Mouse (Mus musculus) testis, postnatal 10 days (tissue): ENCODE data around the gene Strip1.

Experiments
- DNase-seq: peaks from one replicate; pipeline ENCODE4 v3.0.0; 2021; ENCODE audit warnings: low spot score

The Strip1 gene

DNA sequence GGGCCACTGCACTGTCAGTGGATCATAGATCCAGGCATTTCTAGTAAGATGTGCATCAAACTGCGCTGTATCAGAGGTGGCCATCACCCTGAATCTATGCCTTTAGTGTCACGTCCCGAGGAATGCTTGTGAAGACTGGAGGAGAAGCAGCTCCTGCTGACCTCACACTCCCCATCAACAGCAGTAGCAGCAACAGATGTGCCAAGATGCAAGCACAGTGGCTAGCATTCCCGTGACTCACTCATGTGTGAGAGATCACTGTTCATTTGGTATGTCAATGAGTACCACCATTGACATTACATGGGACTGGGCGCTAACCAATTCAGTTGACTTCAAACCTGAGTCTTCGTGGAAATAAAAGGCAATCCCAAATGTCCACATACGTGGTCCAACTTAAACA is 3.9 kb downstream of the Strip1 start:
- no peak for DNase-seq

DNA sequence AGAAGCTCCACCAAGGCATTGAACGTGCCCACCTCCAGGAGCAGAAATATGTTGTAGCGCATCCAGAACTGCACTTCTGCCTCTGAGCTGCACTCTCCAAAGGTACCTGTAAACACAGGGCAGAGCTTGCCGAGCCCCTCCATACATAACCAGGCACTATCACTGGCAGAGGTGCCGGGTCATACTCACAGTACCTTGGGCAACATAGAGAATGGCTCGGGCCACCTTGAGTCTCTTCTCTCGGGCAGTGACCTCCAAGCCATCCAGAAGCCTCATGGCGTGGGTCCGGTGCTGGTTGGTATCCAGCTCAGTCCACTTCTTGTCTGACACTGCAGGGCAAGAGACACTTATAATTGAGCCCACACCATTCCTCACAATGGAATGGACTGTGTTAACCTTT is 4.7 kb downstream of the Strip1 start:
- peak; percentile 33 for DNase-seq

DNA sequence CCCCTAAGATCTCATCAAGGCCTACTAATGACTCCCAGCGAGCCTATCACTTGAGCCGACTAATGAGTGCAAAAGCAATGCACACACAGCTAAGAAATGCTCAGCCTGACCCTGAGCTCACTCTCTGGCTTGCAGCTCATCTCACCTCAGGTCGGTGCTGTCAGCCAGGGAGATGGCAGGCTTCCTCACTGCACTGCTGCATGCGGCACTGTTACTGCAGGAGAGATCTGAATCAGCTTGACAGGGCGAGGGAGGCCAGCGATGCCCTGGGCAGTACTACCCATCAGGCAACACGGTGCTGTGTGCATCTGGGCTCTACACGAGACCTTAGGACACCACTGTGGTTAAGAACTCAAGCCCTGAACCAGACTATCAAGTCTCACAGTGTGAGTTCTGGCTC is 6.0 kb downstream of the Strip1 start:
- DNase-seq, result peak; percentile 33

DNA sequence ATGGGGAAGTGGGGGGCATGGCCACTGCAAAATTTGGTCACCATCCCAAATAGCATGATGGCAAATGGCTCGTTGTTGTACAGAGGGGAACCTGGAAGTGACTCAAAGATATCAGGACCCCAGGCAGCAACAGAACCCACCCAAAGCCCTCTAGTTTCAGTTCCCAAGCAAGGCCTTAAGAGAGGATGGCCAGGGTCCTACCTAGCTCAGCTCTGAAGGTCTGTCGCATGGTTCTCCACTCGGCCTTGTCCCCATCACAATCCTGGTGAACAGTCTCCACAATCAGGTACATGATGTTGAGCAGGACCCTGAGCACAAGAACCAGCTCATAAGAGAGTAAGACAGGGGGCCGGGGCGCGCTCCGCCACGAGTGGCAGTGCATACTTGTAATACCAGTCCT is 7.1 kb downstream of the Strip1 start:
- peak; percentile 30 for DNase-seq

DNA sequence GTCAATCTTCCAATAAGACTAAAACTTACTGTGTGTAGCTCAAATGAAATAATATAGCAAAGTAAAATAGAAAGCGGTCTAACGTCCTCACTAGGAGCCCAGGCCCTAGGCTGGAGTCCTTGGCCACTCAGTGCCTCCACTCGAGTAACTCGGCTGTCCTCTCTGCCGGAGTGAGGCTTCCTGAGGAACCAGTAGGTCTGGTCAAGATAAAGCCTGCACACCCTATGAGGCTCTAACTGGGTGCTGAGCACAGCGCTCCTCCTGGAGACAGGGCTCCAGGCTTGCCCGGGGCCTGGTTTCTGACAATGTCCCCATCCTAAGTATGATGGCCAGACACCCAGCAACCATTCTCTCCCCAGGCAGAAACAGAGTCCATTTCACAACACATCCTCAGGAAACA is 9.0 kb downstream of the Strip1 start:
- peak; percentile 33 for DNase-seq

GRCm38 (mm10) chr3:107621286-107622075 is 10.0 kb downstream of the Strip1 start:
- peak; percentile 35 for DNase-seq

GRCm38 (mm10) chr3:107619911-107620310 is 11.6 kb downstream of the Strip1 start:
- DNase-seq, result peak; percentile 33

DNA sequence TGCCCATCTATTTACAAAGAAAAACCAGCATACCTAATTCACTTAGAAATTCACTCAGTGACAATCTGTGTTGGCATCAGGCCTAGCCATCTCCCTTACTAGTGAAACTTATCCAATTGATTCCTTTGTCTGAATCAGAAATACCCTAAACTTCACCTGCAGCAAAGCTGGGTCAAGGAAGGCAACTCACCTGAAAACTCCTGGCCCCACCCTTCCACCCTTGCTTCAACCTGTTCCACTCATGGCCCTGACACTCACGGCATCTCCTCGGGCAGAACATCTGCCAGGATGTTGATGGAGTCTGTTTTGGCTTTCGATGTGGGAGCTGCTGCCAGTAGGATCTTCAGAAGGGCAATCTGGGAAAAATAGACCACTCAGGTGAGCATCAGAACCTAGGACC is 13.7 kb downstream of the Strip1 start:
- DNase-seq, result peak; percentile 30

GRCm38 (mm10) chr3:107612902-107613525 is 18.5 kb downstream of the Strip1 start:
- peak; percentile 81 for DNase-seq

GRCm38 (mm10) chr3:107611394-107611793 is 20.1 kb downstream of the Strip1 start:
- no peak for DNase-seq

DNA sequence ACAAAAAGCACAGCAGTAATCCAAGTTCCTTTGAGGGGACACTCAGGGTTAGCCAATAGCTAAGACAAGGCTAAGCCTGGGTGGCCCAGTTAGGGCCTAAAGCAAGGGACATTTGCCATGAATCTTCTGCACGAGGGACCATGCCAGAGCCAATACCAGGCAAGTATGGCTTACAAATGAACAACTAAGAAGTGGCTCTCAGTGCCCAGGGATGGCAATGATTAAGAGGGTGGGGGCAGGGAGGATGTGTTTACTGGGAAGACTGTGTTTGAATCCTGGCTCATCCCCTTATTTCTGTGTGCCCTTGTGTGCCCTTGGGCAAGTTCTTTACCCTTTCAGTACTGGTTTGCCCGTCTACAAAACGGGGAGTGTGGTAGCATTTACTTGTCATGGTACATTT is 22.1 kb downstream of the Strip1 start:
- no peak for DNase-seq

DNA sequence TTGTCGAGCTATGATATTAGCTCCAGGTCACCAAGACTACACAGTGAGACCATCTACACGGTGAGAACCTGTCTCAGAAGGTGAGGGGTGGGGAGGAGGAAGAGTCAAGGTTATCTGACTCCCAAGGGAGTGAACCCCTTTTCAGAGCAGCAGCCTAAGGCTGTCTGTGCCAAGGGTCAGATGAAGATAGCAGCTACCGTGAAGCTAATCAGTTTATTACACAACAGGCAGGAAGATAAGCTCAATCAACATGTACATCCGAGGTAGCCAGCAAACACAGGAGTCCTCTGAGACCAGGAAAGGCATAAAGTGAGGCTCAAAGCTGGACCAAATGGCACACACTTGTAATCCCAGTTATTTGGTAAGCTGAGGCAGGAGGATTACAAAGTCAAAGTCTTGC is 22.7 kb downstream of the Strip1 start:
- no peak for DNase-seq

DNA sequence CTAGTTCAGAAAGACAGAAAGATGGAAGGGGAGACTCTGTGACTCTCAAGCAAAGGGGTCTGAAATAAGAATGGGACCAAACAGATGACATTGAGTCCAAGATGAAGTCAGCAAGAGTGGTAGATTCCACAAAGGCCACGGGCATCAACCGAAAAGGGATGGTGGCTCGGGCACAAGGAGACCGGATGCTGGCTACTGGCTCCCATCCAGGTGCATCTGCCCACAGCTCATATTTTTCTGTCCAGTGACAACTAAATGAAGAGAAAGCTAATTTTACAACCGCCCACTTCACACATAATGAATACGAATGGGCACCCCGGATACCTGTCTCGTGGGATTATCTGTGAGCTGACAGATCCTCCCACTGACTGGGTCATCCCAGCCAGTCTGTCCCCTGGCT is 24.3 kb downstream of the Strip1 start:
- DNase-seq, result no peak

DNA sequence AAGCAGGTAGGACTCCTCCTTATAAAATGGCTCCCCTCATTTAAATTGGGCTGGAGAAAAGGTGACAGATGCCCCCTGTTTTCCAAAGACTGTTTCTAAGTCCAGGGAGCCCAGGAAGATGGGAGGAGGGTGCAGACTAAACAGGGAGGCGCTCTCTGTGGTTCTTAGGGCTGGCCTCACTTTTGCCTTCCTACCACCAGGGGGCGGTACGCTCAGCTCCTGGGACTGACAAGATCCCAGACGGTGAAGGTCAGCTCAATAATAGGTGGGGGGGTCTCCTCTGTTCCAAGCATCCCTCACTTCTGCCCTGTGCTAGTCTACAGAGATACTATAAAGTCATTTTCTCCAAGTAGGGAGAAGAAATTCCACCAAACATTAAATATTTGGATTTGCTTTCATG is 26.2 kb downstream of the Strip1 start:
- DNase-seq, result peak; percentile 84

DNA sequence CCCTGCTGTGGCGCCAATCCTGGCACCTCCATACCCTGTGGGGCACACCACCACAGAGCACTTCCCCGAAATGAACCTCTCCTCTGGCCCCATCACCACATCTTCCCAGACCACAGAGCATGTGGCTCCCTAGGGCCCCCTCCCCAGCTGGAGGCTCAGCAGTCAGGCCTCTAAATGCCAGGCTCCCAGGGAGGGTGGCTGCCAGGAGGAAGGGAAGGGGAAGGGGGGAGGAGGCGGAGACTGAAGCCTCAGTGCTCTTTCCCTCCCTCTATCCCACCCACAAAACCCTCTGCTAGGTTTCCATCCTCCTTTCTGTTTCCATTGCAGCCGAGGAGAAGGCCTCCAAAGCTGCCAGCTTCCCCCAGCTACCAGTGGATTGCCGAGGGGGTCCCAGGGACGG is 31.4 kb downstream of the Strip1 start:
- no peak for DNase-seq

DNA sequence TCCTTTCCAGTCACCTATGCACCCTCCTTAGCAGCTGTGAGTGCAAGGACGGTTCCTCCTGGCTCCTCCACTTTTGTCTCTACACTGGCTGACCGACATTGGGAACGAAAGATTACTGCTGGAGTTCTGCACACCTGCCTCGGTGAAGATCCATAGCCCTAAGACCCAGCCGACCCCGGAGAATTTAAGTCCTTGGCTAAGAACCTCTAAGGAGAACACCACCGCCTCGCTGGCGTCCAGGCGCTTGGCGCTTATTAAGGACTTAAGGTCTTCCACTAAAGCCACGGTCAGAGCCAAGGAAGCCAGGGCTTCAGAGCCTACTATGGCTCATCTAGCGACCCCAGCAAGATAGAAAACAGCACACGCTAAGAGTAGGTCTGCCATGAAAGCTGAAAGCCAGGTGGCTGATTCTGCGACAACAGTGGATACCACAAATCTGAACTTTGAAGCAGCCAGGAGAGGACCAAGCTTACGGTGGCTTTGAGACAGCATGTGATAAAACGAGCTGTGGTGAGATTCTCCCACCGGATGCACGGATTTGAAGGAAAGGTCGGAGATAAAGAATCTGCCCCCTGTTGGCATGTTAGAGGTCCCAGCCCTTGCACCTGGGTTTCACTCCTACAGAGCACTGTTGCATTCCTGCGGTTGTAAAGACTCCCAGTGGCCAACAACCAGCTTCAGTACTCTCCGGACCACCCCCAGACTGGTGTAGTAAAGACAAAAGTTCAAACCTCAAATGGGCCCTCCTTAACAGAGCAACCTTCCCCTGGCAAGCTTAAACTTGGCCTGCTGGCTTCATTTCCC is 33.7 kb downstream of the Strip1 start:
- DNase-seq, result no peak

GRCm38 (mm10) chr3:107597134-107597533 is 34.4 kb downstream of the Strip1 start:
- DNase-seq, result no peak

GRCm38 (mm10) chr3:107596559-107596958 is 34.9 kb downstream of the Strip1 start:
- DNase-seq, result no peak

GRCm38 (mm10) chr3:107595938-107596461 is 35.5 kb downstream of the Strip1 start:
- DNase-seq, result no peak

GRCm38 (mm10) chr3:107595264-107595937 is 36.1 kb downstream of the Strip1 start:
- DNase-seq, result no peak

- no peak for DNase-seq
These were observed 36.7 kb downstream of the Strip1 start, which contains the start of gene Alx3 for GRCm38 (mm10) chr3:107594662-107595263. Alx3 (plus strand) TSS chr3:107595031.

DNA sequence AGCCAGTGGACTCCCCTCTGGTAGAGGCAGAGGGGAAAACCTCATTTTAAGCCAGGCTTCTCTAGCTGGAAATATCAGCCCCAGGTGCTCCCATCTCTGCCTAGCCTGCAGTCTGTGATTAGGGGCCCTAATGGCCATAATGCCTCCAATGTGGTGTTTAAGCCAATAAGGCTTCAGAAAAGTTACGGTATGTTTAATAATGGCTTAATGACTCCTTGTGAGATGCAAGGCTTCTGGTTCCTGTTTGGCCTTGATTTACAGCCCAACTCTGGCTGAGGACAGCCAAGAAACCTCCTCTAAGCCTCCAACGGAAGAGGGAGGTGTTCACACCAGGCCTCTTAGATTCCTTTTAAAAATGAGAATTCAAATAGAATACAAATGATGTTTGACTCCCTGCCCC is 37.9 kb downstream of the Strip1 start:
- DNase-seq, result no peak
